ENCODE assay signal across 8 mouse cellular contexts in genomic region chr11:95533484-95534160, GRCm38 (mm10). TPM values are rescaled to one million over a fixed set of nuclear protein-coding genes. Genes with fewer than 3 reads are reported as not detected.
A peak's percentile ranks its signal among the peaks of the same experiment; 100 is the strongest.
DNase-seq lines count a peak whose midpoint lies in the region; ATAC-seq and TF ChIP-seq lines count a peak whose summit lies in the region.

No protein-coding gene starts in this region.

- DNase-seq in 3T3-L1 (ENCODE audit: low read depth, low spot score) = peak; percentile 87
- DNase-seq in heart, embryonic 10.5 days (ENCODE audit: low spot score) = peak; percentile 93
- peak; percentile 37 to 70 for DNase-seq in monocyte, adult 2 months (ENCODE audit: low read depth in 1 of 2, low spot score in 2 of 2)
- peak; percentile 55 to 74 for DNase-seq in spleen, postnatal 14 days (ENCODE audit: low spot score in 2 of 2)

- ATAC-seq in embryonic facial prominence, embryonic 15.5 days (ENCODE audit: insufficient number of reproducible peaks, low FRiP score, low TSS enrichment, low read depth) = peak; percentile 81; the same call in 1 of the 2 replicates
- peak; percentile 94 for ATAC-seq in kidney, embryonic 14.5 days (ENCODE audit: low FRiP score, low TSS enrichment)
- ATAC-seq in limb, embryonic 15.5 days (ENCODE audit: insufficient number of reproducible peaks, low FRiP score, low TSS enrichment, low read depth) = peak; percentile 70; the same call in 1 of the 2 replicates

- no peaks in the 10 kb centered on the region for H3K27me3 ChIP-seq in embryonic facial prominence, embryonic 15.5 days
- H3K27me3 ChIP-seq in heart, embryonic 10.5 days (ENCODE audit: insufficient read depth, poor library complexity, severe bottlenecking) = peaks cover 25% of the 10 kb centered on the region
- no peaks in the 10 kb centered on the region for H3K27me3 ChIP-seq in kidney, embryonic 14.5 days (ENCODE audit: control insufficient read depth, insufficient read depth, low read length)
- peaks cover 17% of the 10 kb centered on the region for H3K27me3 ChIP-seq in limb, embryonic 15.5 days

- 24% methylated on average over 24 of the region's 24 CpGs for WGBS in bone marrow, adult 2 months
- WGBS in embryonic facial prominence, embryonic 15.5 days = 22% methylated on average over 24 of the region's 24 CpGs
- 20% methylated on average over 24 of the region's 24 CpGs for WGBS in heart, embryonic 10.5 days
- 21% methylated on average over 24 of the region's 24 CpGs for WGBS in kidney, embryonic 14.5 days
- WGBS in limb, embryonic 15.5 days = 20% methylated on average over 24 of the region's 24 CpGs

- H3K4me2 ChIP-seq in embryonic facial prominence, embryonic 15.5 days (replicated peaks) = peak overlapping the region; percentile 47
- peak overlapping the region; percentile 33 for H3K4me2 ChIP-seq in kidney, embryonic 14.5 days (replicated peaks; ENCODE audit: low read depth, low read length)
- peak overlapping the region; percentile 46 for H3K4me2 ChIP-seq in limb, embryonic 15.5 days

- no peak overlapping the region for H3K9ac ChIP-seq in embryonic facial prominence, embryonic 15.5 days
- H3K9ac ChIP-seq in kidney, embryonic 14.5 days (ENCODE audit: low read depth, low read length) = no peak overlapping the region; the same call in 1 of the 2 replicates
- H3K9ac ChIP-seq in limb, embryonic 15.5 days = no peak overlapping the region

- H3K36me3 ChIP-seq in embryonic facial prominence, embryonic 15.5 days = no peaks in the 10 kb centered on the region
- no peaks in the 10 kb centered on the region for H3K36me3 ChIP-seq in heart, embryonic 10.5 days
- no peaks in the 10 kb centered on the region for H3K36me3 ChIP-seq in kidney, embryonic 14.5 days (ENCODE audit: control insufficient read depth, insufficient read depth, low read length)
- no peaks in the 10 kb centered on the region for H3K36me3 ChIP-seq in limb, embryonic 15.5 days

- TF ChIP-seq CTCF in bone marrow, adult 2 months (IDR thresholded peaks at IDR 0.05; ENCODE audit: control insufficient read depth, insufficient read depth, low read length) = peak; percentile 95

- H3K9me3 ChIP-seq in embryonic facial prominence, embryonic 15.5 days (replicated peaks) = no peaks in the 10 kb centered on the region
- no peaks in the 10 kb centered on the region for H3K9me3 ChIP-seq in heart, embryonic 10.5 days
- no peaks in the 10 kb centered on the region for H3K9me3 ChIP-seq in kidney, embryonic 14.5 days (ENCODE audit: control insufficient read depth, low read length)
- no peaks in the 10 kb centered on the region for H3K9me3 ChIP-seq in limb, embryonic 15.5 days

- no peak overlapping the region for H3K27ac ChIP-seq in bone marrow, adult 2 months (ENCODE audit: control insufficient read depth, insufficient read depth, low read depth, low read length, poor library complexity)
- no peak overlapping the region for H3K27ac ChIP-seq in embryonic facial prominence, embryonic 15.5 days (replicated peaks)
- H3K27ac ChIP-seq in heart, embryonic 10.5 days = no peak overlapping the region
- no peak overlapping the region for H3K27ac ChIP-seq in kidney, embryonic 14.5 days (ENCODE audit: low read depth, low read length)
- no peak overlapping the region for H3K27ac ChIP-seq in limb, embryonic 15.5 days

- H3K4me3 ChIP-seq in bone marrow, adult 2 months (replicated peaks; ENCODE audit: control insufficient read depth, low read depth, low read length) = no peak overlapping the region
- H3K4me3 ChIP-seq in embryonic facial prominence, embryonic 15.5 days (replicated peaks) = no peak overlapping the region
- 0 out of 2 replicates have a peak overlapping the region, but pooled peaks have one; percentile 13 for H3K4me3 ChIP-seq in heart, embryonic 10.5 days
- no peak overlapping the region for H3K4me3 ChIP-seq in kidney, embryonic 14.5 days (ENCODE audit: low read length)
- H3K4me3 ChIP-seq in limb, embryonic 15.5 days = 0 out of 2 replicates have a peak overlapping the region, but pooled peaks have one; percentile 21

- no peaks in the 10 kb centered on the region; the same call in 1 of the 2 replicates for H3K4me1 ChIP-seq in bone marrow, adult 2 months (ENCODE audit: control insufficient read depth, insufficient read depth, low read length)
- H3K4me1 ChIP-seq in embryonic facial prominence, embryonic 15.5 days = peaks cover 15% of the 10 kb centered on the region
- peaks cover 5% of the 10 kb centered on the region; the same call in 1 of the 2 replicates for H3K4me1 ChIP-seq in heart, embryonic 10.5 days
- H3K4me1 ChIP-seq in kidney, embryonic 14.5 days (ENCODE audit: control insufficient read depth, insufficient read depth, low read length) = no peaks in the 10 kb centered on the region
- peaks cover 11% of the 10 kb centered on the region for H3K4me1 ChIP-seq in limb, embryonic 15.5 days

- TF ChIP-seq POLR2A in bone marrow, adult 2 months (IDR thresholded peaks at IDR 0.05; ENCODE audit: borderline replicate concordance, control insufficient read depth, low read depth, low read length) = no peak

RNA-seq across cellular contexts. Expression of gene Nxph3, which starts 19.3 kb away (rescaled TPM):
- not detected in 2 replicates for polyA plus RNA-seq in bone marrow, adult 2 months (2011; ENCODE audit: insufficient read depth, insufficient read length, low replicate concordance, missing spikeins)
- 1.2 and 1.8 TPM in 2 replicates for polyA plus RNA-seq in embryonic facial prominence, embryonic 15.5 days (2015; fragmentation: Nextera tagmentation; extraction: Ambion mirVana)
- polyA plus RNA-seq in heart, embryonic 10.5 days (2016; fragmentation: Nextera tagmentation; extraction: Ambion mirVana) = 0.21 and 0.77 TPM in 2 replicates
- polyA plus RNA-seq in kidney, embryonic 14.5 days (2014; fragmentation: Nextera tagmentation; extraction: Ambion mirVana) = 0.51 and 0.59 TPM in 2 replicates
- 0.69 and 0.70 TPM in 2 replicates for polyA plus RNA-seq in limb, embryonic 15.5 days (2015; fragmentation: Nextera tagmentation; extraction: Ambion mirVana)

RNA-seq across cellular contexts. Expression of gene Ngfr, which starts 53.9 kb away (rescaled TPM):
- polyA plus RNA-seq in bone marrow, adult 2 months (2011; ENCODE audit: insufficient read depth, insufficient read length, low replicate concordance, missing spikeins) = 1.0 TPM in 1 of 2 replicates, not detected in the other
- polyA plus RNA-seq in embryonic facial prominence, embryonic 15.5 days (2015; fragmentation: Nextera tagmentation; extraction: Ambion mirVana) = 48.1 and 48.8 TPM in 2 replicates
- 4.5 and 9.9 TPM in 2 replicates for polyA plus RNA-seq in heart, embryonic 10.5 days (2016; fragmentation: Nextera tagmentation; extraction: Ambion mirVana)
- polyA plus RNA-seq in kidney, embryonic 14.5 days (2014; fragmentation: Nextera tagmentation; extraction: Ambion mirVana) = 16.8 and 23.4 TPM in 2 replicates
- 34.0 and 45.2 TPM in 2 replicates for polyA plus RNA-seq in limb, embryonic 15.5 days (2015; fragmentation: Nextera tagmentation; extraction: Ambion mirVana)

Comparison
In these comparisons a context has a peak if more than half of its experiments do, and no peak if none do; other contexts are left out.
1. H3K4me3 ChIP-seq: peak in heart, embryonic 10.5 days (single experiment) and limb, embryonic 15.5 days (single experiment); none in bone marrow, adult 2 months (single experiment), embryonic facial prominence, embryonic 15.5 days (single experiment) and kidney, embryonic 14.5 days (single experiment).
2. Peak in every context shown above with its lines, with median percentiles within 50 percentile points of each other: DNase-seq, ATAC-seq and H3K4me2 ChIP-seq.